Mouse (Mus musculus) bone marrow, adult 2 months (tissue): ENCODE results near the gene Ccdc47. TPM values are rescaled to one million over a fixed set of nuclear protein-coding genes. Genes with fewer than 3 reads are reported as not detected.

Experiments used
- H3K27ac ChIP-seq: fragments of 200-500 bp; 2 replicates; pipeline ENCODE4 v1.5.1; 2012; ENCODE audit warnings: low read depth, mild to moderate bottlenecking, control low read depth, inconsistent platforms, low read length; ENCODE audit not compliant: control insufficient read depth, poor library complexity, insufficient read depth
- H3K4me1 ChIP-seq: fragments of 200-500 bp; 2 replicates; pipeline ENCODE4 v1.6.1; 2011; ENCODE audit warnings: low read length; ENCODE audit not compliant: control insufficient read depth, insufficient read depth
- H3K4me3 ChIP-seq: fragments of 200-500 bp; replicated peaks from 2 replicates; pipeline ENCODE3; 2011; ENCODE audit warnings: mild to moderate bottlenecking, low read depth, low read length, control low read depth; ENCODE audit not compliant: control insufficient read depth
- CTCF ChIP-seq: fragments of 200-500 bp; IDR thresholded peaks from 2 replicates; pipeline ENCODE4 v1.5.1; 2011; ENCODE audit warnings: low read length, control low read depth; ENCODE audit not compliant: control insufficient read depth, insufficient read depth
- POLR2A ChIP-seq: fragments of 200-500 bp; IDR thresholded peaks from 2 replicates; pipeline ENCODE4 v1.6.1; 2011; ENCODE audit warnings: low read depth, mild to moderate bottlenecking, control low read depth, low read length, borderline replicate concordance; ENCODE audit not compliant: control insufficient read depth
- WGBS: fragments of 180-500 bp; shearing (Covaris S2); methylation state at CpG from one replicate; pipeline ENCODE4 v1.1.7; 2018; 5-methylcytosine and 5-hydroxymethylcytosine counted together
- polyA plus RNA-seq: library from polyadenylated mRNA; stranded (reverse); fragments of >200 nt; gene quantifications from 2 replicates; pipeline ENCODE4 v1.2.4, GENCODE M21; 2011; ENCODE audit warnings: low replicate concordance; ENCODE audit not compliant: missing spikeins, insufficient read depth, insufficient read length

Ccdc47 gene
- polyA plus RNA-seq, 1 experiment, result 27.9 TPM

GRCm38 (mm10) chr11:106193371-106194154 lies 22.6 kb downstream of the Ccdc47 start:
- TF ChIP-seq CTCF (peak; percentile 9; the same call in 1 of the 2 replicates), POLR2A (peak; percentile 88)
- H3K27ac ChIP-seq, result peak overlapping the region; percentile 96
- WGBS, result under 1% methylated on average over 44 of the region's 44 CpGs
- peak overlapping the region; percentile 86 for H3K4me3 ChIP-seq
- peaks cover 9% of the 10 kb centered on the region; the same call in 1 of the 2 replicates for H3K4me1 ChIP-seq

- Histone ChIP-seq H3K27ac (peak overlapping the region; percentile 96), H3K4me3 (peak overlapping the region; percentile 86), H3K4me1 (peaks cover 7% of the 10 kb centered on the region; the same call in 1 of the 2 replicates)
- 5% methylated on average over 19 of the region's 19 CpGs for WGBS
- no peak for TF ChIP-seq CTCF
- no peak for TF ChIP-seq POLR2A
These were observed 23.3 kb downstream of the Ccdc47 start for GRCm38 (mm10) chr11:106192657-106193370.

GRCm38 (mm10) chr11:106192241-106192640 lies 23.9 kb downstream of the Ccdc47 start:
- no peak overlapping the region for H3K4me3 ChIP-seq
- H3K4me1 ChIP-seq, result peaks cover 7% of the 10 kb centered on the region; the same call in 1 of the 2 replicates
- 58% methylated on average over 5 of the region's 5 CpGs for WGBS
- no peak for TF ChIP-seq POLR2A
- no peak for TF ChIP-seq CTCF
- H3K27ac ChIP-seq, result no peak overlapping the region

GRCm38 (mm10) chr11:106191716-106192115 lies 24.4 kb downstream of the Ccdc47 start:
- no peak for TF ChIP-seq POLR2A
- no peak for TF ChIP-seq CTCF
- Histone ChIP-seq H3K4me3 (no peak overlapping the region), H3K4me1 (peaks cover 7% of the 10 kb centered on the region; the same call in 1 of the 2 replicates), H3K27ac (no peak overlapping the region)
- 80% methylated on average over 3 of the region's 3 CpGs for WGBS

GRCm38 (mm10) chr11:106187326-106187725 lies 28.8 kb downstream of the Ccdc47 start:
- 89% methylated on average over 4 of the region's 4 CpGs for WGBS
- Histone ChIP-seq H3K27ac (no peak overlapping the region), H3K4me1 (peaks cover 3% of the 10 kb centered on the region; the same call in 1 of the 2 replicates), H3K4me3 (no peak overlapping the region)
- no peak for TF ChIP-seq CTCF
- TF ChIP-seq POLR2A, result no peak

- TF ChIP-seq CTCF (no peak), POLR2A (no peak)
- H3K4me1 ChIP-seq, result no peaks in the 10 kb centered on the region; the same call in 1 of the 2 replicates
- H3K4me3 ChIP-seq, result no peak overlapping the region
- 83% methylated on average over 2 of the region's 2 CpGs for WGBS
- H3K27ac ChIP-seq, result no peak overlapping the region
These were observed 35.7 kb downstream of the Ccdc47 start for GRCm38 (mm10) chr11:106180449-106180801.

GRCm38 (mm10) chr11:106179711-106180448 lies 36.3 kb downstream of the Ccdc47 start:
- Histone ChIP-seq H3K4me3 (no peak overlapping the region), H3K4me1 (no peaks in the 10 kb centered on the region; the same call in 1 of the 2 replicates), H3K27ac (no peak overlapping the region)
- TF ChIP-seq POLR2A (no peak), CTCF (no peak)
- 82% methylated on average over 7 of the region's 7 CpGs for WGBS
